9 mouse cellular contexts compared by ENCODE assay signal in the genomic region with DNA sequence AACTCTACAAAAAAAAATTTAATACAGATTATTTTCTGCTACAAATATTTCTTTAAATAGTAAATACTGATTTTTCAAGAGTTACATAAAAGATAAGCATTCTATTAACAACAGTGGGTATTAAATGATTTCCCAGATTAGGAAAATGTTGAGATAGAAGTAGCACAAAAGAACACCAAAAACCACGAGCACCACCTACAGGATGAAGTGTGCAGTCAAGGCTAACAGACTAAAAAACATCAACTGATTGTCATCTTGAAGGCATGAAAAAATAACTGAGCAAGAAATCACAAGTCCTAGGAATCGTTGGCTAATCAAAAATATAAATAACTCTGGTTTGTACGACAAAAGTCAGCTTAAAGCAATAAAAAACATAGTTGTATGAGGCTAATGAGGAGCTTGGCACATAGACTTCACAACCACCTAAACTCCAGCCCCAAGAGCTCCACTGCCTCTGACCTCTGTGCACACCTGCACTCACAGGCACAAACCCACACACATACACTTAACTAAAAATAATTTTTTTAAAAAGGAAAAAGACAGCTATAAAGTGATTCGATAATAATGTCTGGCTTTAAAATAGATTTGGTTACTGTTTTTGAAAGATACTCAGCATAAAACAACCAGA. TPM values are rescaled to one million over a fixed set of nuclear protein-coding genes. Genes with fewer than 3 reads are reported as not detected.
DNase-seq lines count a peak whose midpoint lies in the region; ATAC-seq lines count a peak whose summit lies in the region.
"Had no signal": no experiment of that assay in that cellular context is flagged by ENCODE, and none has a peak within 500 bp of the region (broad histone marks: within the 10 kb centered on the region; RNA-seq: fewer than 3 reads in every experiment).

No protein-coding gene starts in this region.

- H3K27me3 ChIP-seq in midbrain, embryonic 11.5 days (ENCODE audit: control insufficient read depth, insufficient read depth, low read length): no peaks in the 10 kb centered on the region
- H3K27me3 ChIP-seq in midbrain, embryonic 10.5 days (ENCODE audit: low read depth, poor library complexity, severe bottlenecking): no peaks in the 10 kb centered on the region; the same call in 1 of the 2 replicates
- H3K27me3 ChIP-seq in midbrain, embryonic 13.5 days: no peaks in the 10 kb centered on the region; the same call in 1 of the 2 replicates
- H3K27me3 ChIP-seq: liver, embryonic 15.5 days had no signal

- no peak overlapping the region for H3K4me2 ChIP-seq in midbrain, embryonic 11.5 days
- no peak overlapping the region for H3K4me2 ChIP-seq in midbrain, embryonic 13.5 days (replicated peaks)
- H3K4me2 ChIP-seq: liver, embryonic 15.5 days had no signal

- no peak overlapping the region for H3K9ac ChIP-seq in midbrain, embryonic 11.5 days (ENCODE audit: low read length)
- H3K9ac ChIP-seq in midbrain, embryonic 13.5 days (replicated peaks): no peak overlapping the region
- H3K9ac ChIP-seq: liver, embryonic 15.5 days had no signal

- H3K27ac ChIP-seq in midbrain, embryonic 11.5 days (ENCODE audit: low read depth, low read length): no peak overlapping the region
- H3K27ac ChIP-seq in midbrain, embryonic 10.5 days (replicated peaks): no peak overlapping the region
- no peak overlapping the region for H3K27ac ChIP-seq in midbrain, embryonic 13.5 days
- H3K27ac ChIP-seq: liver, embryonic 15.5 days had no signal

- no peak overlapping the region for H3K4me3 ChIP-seq in midbrain, embryonic 11.5 days (ENCODE audit: low read depth, low read length)
- no peak overlapping the region for H3K4me3 ChIP-seq in midbrain, embryonic 10.5 days
- no peak overlapping the region for H3K4me3 ChIP-seq in midbrain, embryonic 13.5 days (replicated peaks)
- H3K4me3 ChIP-seq: liver, embryonic 15.5 days had no signal

- no peaks in the 10 kb centered on the region for H3K9me3 ChIP-seq in midbrain, embryonic 11.5 days (ENCODE audit: control insufficient read depth, low read length)
- peaks cover 3% of the 10 kb centered on the region; the same call in 1 of the 2 replicates for H3K9me3 ChIP-seq in midbrain, embryonic 10.5 days (replicated peaks)
- no peaks in the 10 kb centered on the region for H3K9me3 ChIP-seq in midbrain, embryonic 13.5 days
- H3K9me3 ChIP-seq: liver, embryonic 15.5 days had no signal

- no peaks in the 10 kb centered on the region for H3K36me3 ChIP-seq in midbrain, embryonic 11.5 days (ENCODE audit: control insufficient read depth, insufficient read depth, low read length)
- H3K36me3 ChIP-seq in midbrain, embryonic 10.5 days: peaks cover 13% of the 10 kb centered on the region
- H3K36me3 ChIP-seq in midbrain, embryonic 13.5 days: no peaks in the 10 kb centered on the region
- H3K36me3 ChIP-seq: liver, embryonic 15.5 days had no signal

- WGBS in midbrain, embryonic 11.5 days: 55% methylated on average over 4 of the region's 4 CpGs
- WGBS in midbrain, embryonic 10.5 days: 60% methylated on average over 4 of the region's 4 CpGs
- 48% methylated on average over 4 of the region's 4 CpGs for WGBS in midbrain, embryonic 13.5 days

- DNase-seq in midbrain, embryonic 11.5 days (ENCODE audit: low spot score, missing footprints): peak; percentile 90
- no peak for DNase-seq in midbrain, embryonic 10.5 days (ENCODE audit: low spot score)
- DNase-seq in NIH3T3 (ENCODE audit: low read depth): peak; percentile 88
- peak; percentile 38 for DNase-seq in cerebellum, adult 9-11 months
- DNase-seq in gastrocnemius, adult 18-20 months (ENCODE audit: low spot score): peak; percentile 51
- DNase-seq in layer of hippocampus, adult 9-11 months: peak; percentile 40
- DNase-seq in thymus, postnatal 14 days: peak; percentile 70

- H3K4me1 ChIP-seq in midbrain, embryonic 11.5 days (ENCODE audit: control insufficient read depth, insufficient read depth, low read length): peaks cover 10% of the 10 kb centered on the region
- H3K4me1 ChIP-seq in midbrain, embryonic 10.5 days: peaks cover 24% of the 10 kb centered on the region
- H3K4me1 ChIP-seq in midbrain, embryonic 13.5 days (replicated peaks): peaks cover 20% of the 10 kb centered on the region

- ATAC-seq in midbrain, embryonic 11.5 days (ENCODE audit: low FRiP score): 0 out of 2 replicates have a peak, but pooled peaks have one; percentile 58
- 0 out of 2 replicates have a peak, but pooled peaks have one; percentile 38 for ATAC-seq in midbrain, embryonic 13.5 days

RNA-seq across cellular contexts. Expression of a gene that starts 35.3 kb away (rescaled TPM):
- 31.3 and 32.1 TPM in 2 replicates for polyA plus RNA-seq in midbrain, embryonic 11.5 days (2014; fragmentation: Nextera tagmentation; extraction: Ambion mirVana)
- polyA plus RNA-seq in midbrain, embryonic 10.5 days (2016; fragmentation: Nextera tagmentation; extraction: Ambion mirVana): 28.0 and 31.2 TPM in 2 replicates
- total RNA-seq in gastrocnemius, adult 18-20 months (2021): 1 to 10 TPM; 7.7 to 8.3 TPM
- 26.0 and 27.7 TPM in 2 replicates for polyA plus RNA-seq in midbrain, embryonic 13.5 days (2015; fragmentation: Nextera tagmentation; extraction: Ambion mirVana)
